Mouse (Mus musculus): ENCODE measurements around the gene Shox2.

Gene Shox2

GRCm38 (mm10) chr3:66967508-66967907, 14.1 kb downstream of the Shox2 start:
- ATAC-seq (ENCODE audit: insufficient number of reproducible peaks, low FRiP score, low TSS enrichment), result no peak

- no peak for ATAC-seq (ENCODE audit: insufficient number of reproducible peaks, low FRiP score, low TSS enrichment)
Observed at GRCm38 (mm10) chr3:66964884-66965283, 16.7 kb downstream of the Shox2 start.

GRCm38 (mm10) chr3:66959972-66960371, 21.6 kb downstream of the Shox2 start:
- ATAC-seq (ENCODE audit: insufficient number of reproducible peaks, low FRiP score, low TSS enrichment), result no peak

- no peak for ATAC-seq (ENCODE audit: insufficient number of reproducible peaks, low FRiP score, low TSS enrichment)
Observed at GRCm38 (mm10) chr3:66955126-66955525, 26.4 kb downstream of the Shox2 start.

DNA sequence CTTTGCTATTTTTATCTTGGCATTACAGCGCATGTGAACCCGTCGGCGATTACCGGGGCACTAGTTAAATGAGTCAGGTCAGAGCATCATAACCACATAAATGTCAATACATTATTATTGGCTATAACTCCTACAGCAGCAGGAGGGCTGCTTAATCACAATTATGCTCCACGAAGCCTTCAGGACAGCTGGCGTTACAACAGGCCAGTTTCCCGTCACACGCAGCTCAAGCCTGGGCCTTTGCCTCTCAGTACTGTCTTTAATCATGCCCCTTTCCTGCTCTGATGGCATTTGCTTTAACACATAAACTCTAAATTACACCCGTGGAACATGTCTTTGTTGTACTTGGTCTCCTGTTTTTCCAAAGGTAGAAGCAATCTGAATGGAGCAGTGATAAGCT, 41.9 kb downstream of the Shox2 start:
- ATAC-seq (ENCODE audit: insufficient number of reproducible peaks, low FRiP score, low TSS enrichment), result no peak

DNA sequence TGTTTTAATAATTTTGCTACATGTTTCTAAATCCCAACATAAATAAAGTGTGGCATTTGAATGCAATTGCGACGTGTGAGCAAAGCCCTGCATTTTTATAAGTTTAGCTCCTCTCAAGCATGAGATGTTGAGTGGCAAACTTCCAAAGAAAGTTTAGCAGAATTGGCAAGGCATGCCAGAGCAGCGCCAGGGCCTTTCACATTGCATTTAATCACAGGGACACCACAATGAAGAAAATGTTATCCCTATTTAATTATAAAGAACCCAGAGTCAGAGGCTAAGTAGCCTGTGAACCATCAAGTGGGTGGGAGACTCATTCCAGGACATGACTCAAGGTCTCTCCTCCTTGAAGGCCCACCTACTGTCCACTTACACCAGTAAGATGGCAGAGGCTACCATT, 59.1 kb downstream of the Shox2 start:
- no peak for ATAC-seq (ENCODE audit: insufficient number of reproducible peaks, low FRiP score, low TSS enrichment)

All from cerebellum, adult (tissue).